Mouse (Mus musculus): ENCODE results near the gene Mettl16.
A peak's percentile ranks its signal among the peaks of the same experiment; 100 is the strongest.

Mettl16 gene

DNA sequence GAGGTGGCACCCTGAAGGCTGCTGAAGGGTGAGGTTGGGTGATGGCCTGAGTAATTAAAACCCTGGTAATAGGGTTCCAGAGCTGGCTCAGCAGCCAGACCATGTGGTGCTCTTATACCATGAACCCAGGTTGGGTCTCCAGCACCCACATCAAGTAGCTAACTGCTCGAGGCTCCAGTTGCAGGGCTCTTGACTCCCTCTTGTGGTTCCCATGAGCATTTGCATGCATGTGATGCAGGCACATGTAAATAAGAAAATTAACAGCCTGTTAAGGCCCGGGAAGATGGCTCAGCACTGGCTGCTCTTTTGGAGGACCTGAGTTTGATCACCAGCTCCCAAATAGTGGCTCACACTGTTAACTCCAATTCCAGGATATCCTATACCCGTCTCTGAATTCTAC lies 75.2 kb downstream of the Mettl16 start:
- no peak for DNase-seq (ENCODE audit: low spot score)

DNA sequence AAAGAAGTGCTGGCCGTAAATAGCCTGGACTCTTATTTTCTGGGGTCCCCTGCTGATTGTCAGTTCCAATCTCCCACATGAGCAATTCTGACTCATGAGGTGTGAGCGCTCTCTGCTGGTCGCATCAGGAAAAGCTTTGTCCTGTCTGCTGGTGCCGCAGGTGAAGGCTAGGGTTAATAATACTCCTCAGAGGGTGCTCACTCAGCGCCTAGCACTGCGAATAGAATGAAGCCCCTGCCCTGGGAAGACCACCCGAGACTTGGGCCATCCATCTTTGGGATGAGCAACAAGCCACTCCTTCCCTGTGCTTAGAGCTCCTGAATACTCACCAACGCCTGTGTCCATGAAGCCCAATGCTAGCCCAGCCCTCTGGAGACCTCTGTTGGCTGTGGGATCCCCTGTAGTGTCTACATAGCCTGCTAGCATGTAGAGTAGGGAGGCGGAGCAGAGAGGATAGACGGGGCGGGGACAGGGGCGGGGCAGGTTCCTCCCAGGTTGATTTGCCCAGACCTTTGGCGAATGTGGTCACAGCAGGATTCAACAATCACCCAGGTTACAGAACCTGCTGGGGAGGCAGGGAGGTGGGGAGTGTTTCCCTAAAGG lies 77.4 kb downstream of the Mettl16 start:
- peak; percentile 84 for DNase-seq (ENCODE audit: low spot score)

DNA sequence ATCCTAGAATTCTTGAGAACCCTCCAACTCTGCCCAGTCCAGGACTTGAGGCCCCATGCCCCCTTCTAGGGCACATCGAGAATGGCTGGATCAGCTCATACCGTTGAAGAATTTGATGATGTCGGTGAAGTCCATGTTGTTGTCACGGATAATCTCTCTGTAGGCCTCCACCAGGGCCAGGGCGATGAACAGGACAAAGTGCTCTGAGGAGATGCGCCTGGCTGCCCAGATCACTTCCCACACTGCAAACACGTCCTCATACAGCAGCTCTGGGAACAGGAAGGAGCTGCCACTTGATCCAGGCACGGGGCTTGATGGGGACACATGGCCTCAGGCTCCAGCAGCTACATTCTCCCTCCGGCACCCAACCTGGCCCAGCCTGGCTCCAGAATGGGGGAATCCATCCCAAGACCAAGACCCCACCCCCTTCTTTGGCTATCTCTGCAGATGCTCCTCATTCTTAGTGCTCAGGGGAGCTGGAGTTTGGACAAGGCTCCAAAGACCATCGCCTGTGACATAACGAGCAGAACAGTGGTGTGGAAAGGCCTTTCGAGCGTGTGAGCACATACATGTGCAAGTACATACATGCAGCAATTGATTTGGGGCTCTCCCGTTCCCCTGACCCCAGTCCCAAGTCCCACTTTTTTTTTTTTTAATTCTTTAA lies 80.5 kb downstream of the Mettl16 start:
- no peak for DNase-seq (ENCODE audit: low spot score)

DNA sequence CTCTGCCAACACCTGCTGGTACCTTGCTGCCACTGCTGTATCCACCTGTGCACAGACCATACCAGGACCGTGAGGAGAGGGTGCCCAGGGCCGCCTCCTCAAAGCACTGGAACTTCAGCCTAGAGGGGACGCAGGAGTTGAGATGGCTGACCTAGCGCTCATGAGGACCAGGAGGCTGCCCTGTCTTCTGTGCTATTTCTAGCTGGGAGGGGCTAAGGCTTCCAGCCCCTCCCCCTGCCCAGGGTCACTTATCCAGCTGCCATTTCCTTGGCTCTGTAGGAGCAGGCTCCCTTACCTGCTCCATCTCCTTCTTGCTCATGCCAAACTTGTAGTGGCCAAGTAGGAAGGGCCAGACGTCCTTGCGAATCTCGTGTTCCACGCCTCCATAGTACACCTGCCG lies 87.1 kb downstream of the Mettl16 start:
- DNase-seq (ENCODE audit: low spot score) = no peak

DNA sequence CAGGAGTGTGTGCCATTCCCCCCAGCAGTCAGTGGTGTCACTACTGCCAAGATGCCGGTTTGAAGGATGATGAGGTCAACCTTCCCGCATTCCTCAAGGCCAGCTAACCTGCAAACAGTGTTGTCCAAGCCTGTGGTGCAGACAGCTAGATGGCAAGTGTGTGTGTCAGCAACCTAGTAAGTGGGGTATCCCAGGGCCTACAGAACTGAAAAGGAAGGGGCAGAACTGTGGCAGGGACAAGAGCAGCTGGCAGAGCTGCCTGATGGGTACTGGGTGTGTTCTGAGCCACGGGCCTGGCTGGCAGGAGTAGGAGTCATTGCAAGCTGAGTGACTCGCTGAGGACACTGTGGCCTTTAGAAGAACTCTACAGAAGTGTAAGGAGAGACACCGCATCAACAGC lies 91.5 kb downstream of the Mettl16 start:
- no peak for DNase-seq (ENCODE audit: low spot score)

DNA sequence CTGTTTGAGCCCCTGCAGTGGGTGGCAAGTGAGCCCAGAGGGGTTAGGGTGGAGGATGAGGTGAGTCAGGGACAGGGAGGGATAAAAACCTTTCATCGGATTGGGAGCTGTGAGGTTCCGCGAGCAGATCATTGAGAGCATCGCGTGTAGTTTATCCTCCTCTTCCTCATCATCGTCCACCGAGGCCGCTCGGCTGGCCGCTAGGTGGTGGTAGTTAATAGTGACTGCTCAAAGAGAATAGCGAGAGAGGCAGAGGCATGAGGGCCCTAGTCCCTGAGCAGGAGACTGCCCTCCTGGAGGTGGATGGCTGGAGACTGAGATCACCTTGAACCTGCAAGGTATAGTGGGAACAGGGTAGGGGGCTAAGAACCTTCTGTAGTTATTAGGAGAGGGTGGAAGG lies 92.8 kb downstream of the Mettl16 start:
- DNase-seq (ENCODE audit: low spot score) = peak; percentile 61

DNA sequence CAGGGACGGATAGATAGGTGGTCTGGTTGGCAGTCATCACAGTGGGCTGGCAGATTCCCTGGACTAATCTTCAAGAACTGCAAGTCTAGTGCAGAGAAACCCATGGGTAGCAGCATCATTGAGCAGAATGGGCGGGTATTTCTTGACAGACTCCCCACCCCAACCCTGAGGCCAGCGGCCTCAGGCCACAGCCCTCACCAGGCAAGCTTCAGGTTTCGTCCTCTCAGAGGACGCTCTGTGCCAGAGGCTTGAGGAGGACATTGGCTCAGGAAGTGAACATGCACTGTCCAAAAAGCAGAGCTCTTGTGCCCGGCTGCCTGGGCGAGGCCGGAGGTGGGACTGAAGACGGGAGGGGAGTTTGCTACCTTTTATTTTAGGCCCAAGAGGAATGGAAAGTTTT lies 93.8 kb downstream of the Mettl16 start:
- DNase-seq (ENCODE audit: low spot score) = no peak

DNA sequence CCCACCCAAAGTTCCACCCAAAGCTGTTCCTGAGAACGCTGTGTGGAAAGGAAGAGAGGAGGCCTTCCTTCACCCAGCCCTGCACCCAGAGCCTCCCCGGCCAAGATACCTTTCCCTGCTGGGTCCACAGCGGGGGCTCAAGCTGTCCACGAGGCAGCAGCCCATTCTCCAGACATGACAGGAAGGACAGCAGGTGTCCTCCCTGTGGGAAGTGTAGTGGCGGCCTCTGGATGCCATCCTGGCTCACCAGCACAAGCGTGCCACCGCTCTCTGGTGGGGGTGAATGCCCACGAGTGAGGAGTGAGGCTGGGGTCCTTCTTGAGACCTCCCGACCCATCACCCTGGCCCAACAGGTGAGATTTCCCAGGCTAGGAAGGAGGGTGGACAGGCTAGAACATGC lies 94.6 kb downstream of the Mettl16 start:
- DNase-seq (ENCODE audit: low spot score) = no peak

DNA sequence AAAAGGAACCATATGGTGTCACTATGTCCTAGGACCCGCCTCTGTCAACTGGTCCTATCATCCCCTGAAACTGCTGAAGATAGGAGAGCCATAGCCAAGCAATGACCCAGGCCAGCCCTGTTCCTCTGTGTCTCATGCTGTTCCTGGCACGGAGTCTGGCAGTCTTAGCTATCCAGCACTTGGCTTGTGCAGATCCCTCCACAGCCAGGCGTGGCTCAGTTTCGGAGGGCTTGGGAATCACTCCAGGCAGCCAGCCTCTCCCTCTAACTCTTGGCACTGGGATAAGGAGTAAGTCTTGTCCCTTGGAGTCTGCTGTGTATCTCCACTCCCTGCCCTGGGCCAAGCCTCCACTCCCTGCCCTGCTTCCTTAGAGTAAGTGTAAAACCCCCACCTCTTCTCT lies 96.0 kb downstream of the Mettl16 start:
- no peak for DNase-seq (ENCODE audit: low spot score)

DNA sequence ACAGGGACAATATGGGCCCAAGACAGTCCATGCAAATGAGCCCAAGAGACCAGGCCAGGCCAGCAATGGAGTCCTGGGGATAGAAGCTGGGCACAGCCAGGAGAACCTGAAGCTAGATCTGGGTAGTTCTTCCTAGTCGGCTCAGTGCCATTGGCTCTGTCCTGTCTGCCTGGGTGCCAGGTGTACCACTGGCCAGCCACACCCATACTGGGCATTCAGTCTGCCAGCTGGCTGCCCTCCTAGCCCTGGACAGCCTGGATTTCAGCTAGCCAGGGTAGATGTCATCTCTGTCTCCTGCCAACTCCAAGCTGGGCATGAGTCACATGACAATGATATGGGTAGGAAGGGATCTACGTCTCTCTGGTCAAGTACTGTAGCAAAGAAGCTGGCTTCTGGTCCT lies 96.6 kb downstream of the Mettl16 start:
- no peak for DNase-seq (ENCODE audit: low spot score)

DNA sequence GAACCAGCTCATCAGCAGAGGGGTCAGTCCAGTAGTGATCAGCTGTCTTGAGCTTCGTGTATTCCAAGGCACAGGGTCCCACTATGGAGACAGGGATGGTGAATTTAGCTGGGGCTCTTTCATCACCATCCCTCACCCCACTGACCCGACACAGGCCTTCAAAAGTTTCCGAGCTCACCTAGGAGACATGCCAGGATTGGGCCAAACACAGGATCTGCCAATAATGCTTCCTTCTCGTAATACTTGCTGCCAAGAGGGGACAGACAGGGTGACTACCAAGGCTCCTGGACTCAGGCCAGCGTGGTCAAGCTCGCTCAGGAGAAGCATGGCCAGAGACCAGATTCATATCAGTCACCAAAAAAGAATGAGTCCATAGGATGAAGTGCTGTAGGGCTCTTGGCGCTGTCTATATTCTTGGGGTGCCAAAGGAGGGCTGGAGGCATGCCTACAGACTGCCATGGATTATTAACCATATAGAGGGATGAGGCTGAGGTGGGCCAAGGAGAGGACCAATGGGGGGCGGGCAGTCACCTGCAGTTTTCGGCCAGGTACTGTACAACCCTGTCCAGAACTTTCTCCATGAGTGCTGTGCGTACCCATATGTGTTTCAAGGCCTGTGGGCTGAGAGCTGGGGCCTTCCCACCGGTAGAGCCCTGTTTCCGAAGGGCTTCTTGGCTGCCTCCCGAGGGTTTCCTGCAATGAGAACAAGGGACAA lies 97.6 kb downstream of the Mettl16 start:
- DNase-seq (ENCODE audit: low spot score) = no peak

DNA sequence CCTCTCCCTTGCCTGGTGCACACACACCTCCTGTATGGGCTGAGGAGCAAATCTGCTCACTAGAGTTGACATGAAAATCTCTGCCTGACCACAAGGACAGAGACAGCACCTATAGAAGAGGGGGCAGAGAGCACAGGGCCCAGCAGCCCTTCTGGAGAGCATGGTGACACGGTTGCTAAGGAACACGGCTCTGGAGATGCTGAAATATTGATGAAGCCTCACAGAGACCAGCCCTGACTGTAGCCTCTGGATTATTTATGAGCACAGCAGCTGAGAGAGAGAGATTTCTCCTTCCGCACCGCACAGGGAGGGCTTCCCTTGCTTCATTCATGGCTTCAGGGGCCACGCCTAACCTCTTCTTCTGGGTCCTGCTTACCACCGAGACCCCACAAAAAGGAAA lies 99.0 kb downstream of the Mettl16 start:
- DNase-seq (ENCODE audit: low spot score) = no peak

DNA sequence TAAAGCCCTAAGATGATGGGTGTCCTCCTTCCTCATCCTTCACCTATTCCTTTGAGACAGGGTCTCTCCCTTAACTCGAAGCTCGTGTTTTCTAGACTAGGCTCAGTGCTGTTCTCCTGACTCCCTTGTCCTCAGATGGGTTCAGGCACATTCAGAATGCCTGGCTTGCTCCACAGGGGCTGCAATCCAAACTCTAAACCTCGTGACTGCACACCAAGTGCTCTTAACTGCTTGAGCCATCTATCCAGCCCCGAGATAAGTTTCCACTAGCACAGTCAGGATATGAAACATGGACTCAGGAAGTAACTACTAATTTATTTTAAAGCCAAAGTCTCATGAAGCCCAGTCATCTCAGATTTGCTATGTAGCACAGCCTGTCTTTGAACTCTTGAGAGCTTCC lies 99.9 kb downstream of the Mettl16 start:
- DNase-seq (ENCODE audit: low spot score) = no peak

DNA sequence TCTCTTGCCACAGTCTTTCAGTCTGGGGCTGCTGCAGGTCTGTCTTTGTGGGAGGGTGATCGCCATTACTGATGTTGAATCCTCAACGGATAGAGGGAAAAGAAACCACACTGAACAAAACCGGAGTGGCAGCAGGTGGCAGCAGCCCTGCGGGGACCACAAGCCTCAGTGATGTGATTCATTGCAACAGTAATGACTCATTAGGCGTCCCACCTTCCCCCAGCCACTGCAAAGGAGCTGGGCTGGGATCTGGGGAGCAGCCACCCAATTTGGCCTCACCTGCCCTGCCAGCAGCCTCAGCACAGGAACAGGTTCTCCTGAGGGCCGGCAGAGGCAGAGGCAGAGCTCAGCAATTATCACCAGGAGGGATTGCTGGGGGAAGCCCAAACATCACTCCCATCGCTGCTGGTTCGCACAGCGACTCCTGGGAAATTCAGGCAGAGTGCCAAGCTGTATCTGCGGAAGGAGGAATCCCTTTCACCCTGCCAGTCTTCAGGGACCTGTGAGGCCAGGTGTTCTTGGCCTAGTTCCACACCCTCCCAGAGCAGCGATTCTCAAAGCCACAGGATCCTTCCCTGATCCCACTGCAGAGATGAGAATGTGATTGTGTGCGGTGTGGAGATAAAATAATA lies 100.5 kb downstream of the Mettl16 start:
- DNase-seq (ENCODE audit: low spot score) = no peak

DNA sequence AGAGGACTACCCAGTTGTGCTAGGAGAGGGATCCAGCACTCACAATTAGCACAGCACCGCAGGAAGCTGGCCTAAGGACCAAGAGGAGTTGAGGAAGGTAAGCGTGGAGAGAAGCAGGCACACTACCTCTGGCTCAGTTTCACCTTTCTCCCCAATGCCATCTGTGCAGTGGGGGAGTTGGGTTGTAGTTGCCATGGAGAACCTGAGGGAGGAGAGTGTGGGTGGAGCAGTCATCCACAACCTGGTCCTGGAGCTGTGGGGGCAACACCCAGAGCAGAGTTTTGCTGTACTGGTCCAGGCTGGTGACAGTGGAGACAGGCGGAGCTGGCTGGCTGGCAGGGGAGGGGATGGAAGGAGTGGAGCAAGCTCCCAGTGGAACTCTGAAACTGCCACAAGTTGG lies 104.0 kb downstream of the Mettl16 start:
- DNase-seq (ENCODE audit: low spot score) = no peak

DNA sequence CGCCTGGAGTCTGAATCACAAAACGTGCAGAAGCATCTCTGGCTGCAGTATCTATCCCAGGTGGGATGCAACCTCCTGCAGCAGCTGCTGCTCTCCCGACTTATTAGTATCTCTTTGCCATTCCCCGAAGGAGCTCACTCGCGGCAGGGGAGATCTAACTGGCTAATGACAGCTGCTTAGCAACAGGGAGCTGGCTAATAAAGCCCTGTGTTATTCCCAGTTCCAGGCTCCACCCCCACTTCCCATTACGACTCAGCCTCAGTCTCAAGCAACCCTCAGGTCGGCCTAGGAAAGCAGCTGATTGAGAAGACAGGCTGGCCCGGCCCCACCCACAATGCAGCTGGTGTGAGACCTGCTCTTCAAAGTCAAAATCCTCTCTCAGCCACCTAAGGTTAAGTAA lies 106.2 kb downstream of the Mettl16 start:
- DNase-seq (ENCODE audit: low spot score) = peak; percentile 82
